Mouse (Mus musculus): ENCODE data around the gene Ndnf. TPM values are rescaled to one million over a fixed set of nuclear protein-coding genes. Genes with fewer than 3 reads are reported as not detected.

Ndnf gene
- polyA plus RNA-seq, 1 experiment from 2014 or later, result 2.5 TPM

Other genes with a start within 250 kb of the Ndnf start
- gene Tnip3, start 146.3 kb upstream of the Ndnf start, polyA plus RNA-seq (2014; fragmentation: Nextera tagmentation; extraction: Ambion mirVana), result 0.16 TPM in 1 of 2 replicates, not detected in the other
- gene Prdm5, start 107.4 kb downstream of the Ndnf start, polyA plus RNA-seq (2014; fragmentation: Nextera tagmentation; extraction: Ambion mirVana), result 8.5 and 10.2 TPM in 2 replicates

All from liver, embryonic 11.5 days (tissue).